Mouse (Mus musculus) CH12.LX (cell line): ENCODE results near the gene Gata2. TPM values are rescaled to one million over a fixed set of nuclear protein-coding genes. Genes with fewer than 3 reads are reported as not detected.

ENCODE experiments used
- DNase-seq: peaks from one replicate; pipeline ENCODE4 v3.0.0-alpha.2; 2013; ENCODE audit errors: extremely low read depth
- H3K27ac ChIP-seq: 2 replicates; pipeline ENCODE4 v1.5.1; 2012; ENCODE audit warnings: low read depth, mild to moderate bottlenecking, control low read depth, moderate library complexity; ENCODE audit not compliant: insufficient read depth
- H3K27me3 ChIP-seq: replicated peaks from 2 replicates; pipeline ENCODE3; 2012; ENCODE audit warnings: inconsistent platforms
- H3K36me3 ChIP-seq, 2 experiments: replicated peaks in 1 of 2; 2 replicates each; pipeline versions ENCODE3 to v1.6.1; 2012; ENCODE audit warnings: inconsistent platforms in 1 of 2, low read length in 1 of 2, mild to moderate bottlenecking in 1 of 2, mixed read lengths in 1 of 2, moderate library complexity in 1 of 2; ENCODE audit not compliant: control insufficient read depth in 1 of 2, insufficient read depth in 1 of 2
- H3K4me1 ChIP-seq, 2 experiments: 2 replicates each; pipeline ENCODE4 v1.6.1; 2012; ENCODE audit warnings: inconsistent platforms in 1 of 2, moderate library complexity in 1 of 2; ENCODE audit not compliant: insufficient read depth in 2 of 2, control insufficient read depth in 1 of 2
- H3K4me2 ChIP-seq: 2 replicates; pipeline ENCODE4 v1.6.1; 2012; ENCODE audit warnings: low read depth, mild to moderate bottlenecking, control low read depth; ENCODE audit not compliant: poor library complexity, insufficient read depth, severe bottlenecking
- H3K4me3 ChIP-seq, 3 experiments: fragments of 150-350 bp in 1 of 3; sonication (generic) in 1 of 3; replicated peaks in 1 of 3; 2 replicates each; pipeline versions ENCODE3 to v1.5.1; 2011 to 2012; ENCODE audit warnings: low read depth in 2 of 3, low read length in 2 of 3, mild to moderate bottlenecking in 2 of 3, moderate library complexity in 2 of 3, control low read depth in 1 of 3, improper control_type of control experiment in 1 of 3, inconsistent platforms in 1 of 3, mixed read lengths in 1 of 3; ENCODE audit not compliant: poor library complexity in 1 of 3
- H3K79me2 ChIP-seq: replicated peaks from 2 replicates; pipeline ENCODE4 v1.6.1; 2012; ENCODE audit warnings: mild to moderate bottlenecking, moderate library complexity; ENCODE audit not compliant: control insufficient read depth, poor library complexity, insufficient read depth, severe bottlenecking; ENCODE audit errors: extremely low read depth
- H3K9ac ChIP-seq: 2 replicates; pipeline ENCODE4 v1.6.1; 2012; ENCODE audit warnings: low read depth, mild to moderate bottlenecking, control low read depth, moderate library complexity; ENCODE audit not compliant: insufficient read depth
- H3K9me3 ChIP-seq: replicated peaks from 2 replicates; pipeline ENCODE3; 2012; ENCODE audit warnings: low read length, inconsistent platforms, mixed read lengths
- CHD1 ChIP-seq: IDR thresholded peaks from 2 replicates; pipeline ENCODE4 v1.6.1; 2012; ENCODE audit warnings: low read depth, low read length, improper control_type of control experiment, inconsistent platforms
- CHD2 ChIP-seq: IDR thresholded peaks from 2 replicates; pipeline ENCODE4 v1.6.1; 2011; ENCODE audit warnings: low read length, improper control_type of control experiment
- E2F4 ChIP-seq: IDR thresholded peaks from 2 replicates; pipeline ENCODE4 v1.6.1; 2011; ENCODE audit warnings: low read depth, low read length, improper control_type of control experiment; ENCODE audit not compliant: insufficient replicate concordance
- ELF1 ChIP-seq: IDR thresholded peaks from 2 replicates; pipeline ENCODE4 v1.6.1; 2014; ENCODE audit warnings: low read depth, mild to moderate bottlenecking, inconsistent platforms, low read length, improper control_type of control experiment
- GABPA ChIP-seq: IDR thresholded peaks from 2 replicates; pipeline ENCODE4 v1.6.1; 2012; ENCODE audit warnings: low read depth, low read length, improper control_type of control experiment, inconsistent platforms; ENCODE audit not compliant: insufficient replicate concordance
- HCFC1 ChIP-seq: IDR thresholded peaks from 2 replicates; pipeline ENCODE4 v1.6.1; 2012; ENCODE audit warnings: low read depth, mild to moderate bottlenecking, inconsistent platforms, low read length, improper control_type of control experiment
- JUN ChIP-seq: IDR thresholded peaks from 2 replicates; pipeline ENCODE4 v1.6.1; 2011; ENCODE audit warnings: low read depth, mild to moderate bottlenecking, low read length, improper control_type of control experiment, moderate library complexity; ENCODE audit not compliant: insufficient read depth
- JUND ChIP-seq: conservative IDR thresholded peaks from 2 replicates; pipeline ENCODE4 v1.6.1; 2011; ENCODE audit warnings: low read depth, low read length, improper control_type of control experiment
- KAT2A ChIP-seq: IDR thresholded peaks from 2 replicates; pipeline ENCODE4 v1.6.1; 2012; ENCODE audit warnings: low read length, improper control_type of control experiment, inconsistent platforms; ENCODE audit not compliant: insufficient replicate concordance
- MAFK ChIP-seq: IDR thresholded peaks from 2 replicates; pipeline ENCODE4 v1.6.1; 2011; ENCODE audit warnings: low read length, improper control_type of control experiment; ENCODE audit not compliant: insufficient replicate concordance
- MEF2A ChIP-seq: IDR thresholded peaks from 2 replicates; pipeline ENCODE4 v1.6.1; 2014; ENCODE audit warnings: low read depth, mild to moderate bottlenecking, inconsistent platforms, low read length, improper control_type of control experiment, borderline replicate concordance
- MXI1 ChIP-seq: IDR thresholded peaks from 2 replicates; pipeline ENCODE4 v1.6.1; 2011; ENCODE audit warnings: mild to moderate bottlenecking, low read depth, low read length, improper control_type of control experiment
- MYC ChIP-seq: IDR thresholded peaks from 2 replicates; pipeline ENCODE4 v1.6.1; 2011; ENCODE audit warnings: low read depth, mild to moderate bottlenecking, improper control_type of control experiment, low read length
- NELFE ChIP-seq: IDR thresholded peaks from 2 replicates; pipeline ENCODE4 v1.6.1; 2011; ENCODE audit warnings: low read depth, low read length, improper control_type of control experiment
- POLR2A ChIP-seq: IDR thresholded peaks from 2 replicates; pipeline ENCODE4 v1.6.1; 2011; ENCODE audit warnings: low read depth, mild to moderate bottlenecking, improper control_type of control experiment, low read length
- RAD21 ChIP-seq: IDR thresholded peaks from 2 replicates; pipeline ENCODE4 v1.6.1; 2011; ENCODE audit warnings: low read depth, mild to moderate bottlenecking, low read length, improper control_type of control experiment, moderate library complexity
- SIN3A ChIP-seq: IDR thresholded peaks from 2 replicates; pipeline ENCODE4 v1.6.1; 2012; ENCODE audit warnings: low read length, improper control_type of control experiment, inconsistent platforms
- SMC3 ChIP-seq: IDR thresholded peaks from 2 replicates; pipeline ENCODE4 v1.6.1; 2011; ENCODE audit warnings: low read depth, low read length, improper control_type of control experiment
- TBP ChIP-seq: conservative IDR thresholded peaks from 2 replicates; pipeline ENCODE4 v1.6.1; 2011; ENCODE audit warnings: low read depth, low read length, improper control_type of control experiment
- UBTF ChIP-seq: IDR thresholded peaks from 2 replicates; pipeline ENCODE4 v1.6.1; 2012; ENCODE audit warnings: low read depth, mild to moderate bottlenecking, inconsistent platforms, low read length, improper control_type of control experiment, moderate library complexity
- USF1 ChIP-seq: IDR thresholded peaks from 2 replicates; pipeline ENCODE4 v1.6.1; 2014; ENCODE audit warnings: low read depth, mild to moderate bottlenecking, inconsistent platforms, low read length, improper control_type of control experiment
- USF2 ChIP-seq: conservative IDR thresholded peaks from 2 replicates; pipeline ENCODE4 v1.6.1; 2011; ENCODE audit warnings: low read depth, low read length, improper control_type of control experiment
- ZKSCAN1 ChIP-seq: IDR thresholded peaks from 2 replicates; pipeline ENCODE4 v1.6.1; 2012; ENCODE audit warnings: low read depth, inconsistent platforms, low read length, improper control_type of control experiment, borderline replicate concordance
- ZMIZ1 ChIP-seq: IDR thresholded peaks from 2 replicates; pipeline ENCODE4 v1.6.1; 2012; ENCODE audit warnings: low read depth, mild to moderate bottlenecking, inconsistent platforms, low read length, improper control_type of control experiment
- ZNF384 ChIP-seq: IDR thresholded peaks from 2 replicates; pipeline ENCODE4 v1.6.1; 2012; ENCODE audit warnings: low read depth, low read length, improper control_type of control experiment, inconsistent platforms
- dilution Hi-C: fragments of 300-500 bp; cut with MboI; formaldehyde crosslinking; loops from 2 replicates; pipeline ENCODE4 v1.14.3; 2020; ENCODE audit warnings: low sequenced_read_pairs; ENCODE audit not compliant: extremely low pct_unique_long_range_greater_than_20kb, extremely low pct_ligation_motif_present
- in situ Hi-C: fragments of 300-500 bp; cut with MboI; formaldehyde crosslinking; loops from 3 replicates; pipeline ENCODE4 v1.14.3; 2019; ENCODE audit warnings: low sequenced_read_pairs, low pct_ligation_motif_present, low pct_unique_long_range_greater_than_20kb, mixed read lengths
- polyA plus RNA-seq: library from polyadenylated mRNA; unstranded; fragments of >175 nt; gene quantifications from 2 replicates; pipeline ENCODE4 v1.2.1, GENCODE M21; 2012; ENCODE audit warnings: low read depth; ENCODE audit not compliant: insufficient read length
- total RNA-seq, 2 experiments: library from RNA; depleted of rRNA; stranded (reverse); fragments of 300-350 nt in 1 of 2; fragments of >200 nt in 1 of 2; gene quantifications; 2 replicates each; pipeline ENCODE4 v1.2.3; 2012 to 2014

The Gata2 gene
- total and polyA plus RNA-seq, 3 experiments: not detected

DNA sequence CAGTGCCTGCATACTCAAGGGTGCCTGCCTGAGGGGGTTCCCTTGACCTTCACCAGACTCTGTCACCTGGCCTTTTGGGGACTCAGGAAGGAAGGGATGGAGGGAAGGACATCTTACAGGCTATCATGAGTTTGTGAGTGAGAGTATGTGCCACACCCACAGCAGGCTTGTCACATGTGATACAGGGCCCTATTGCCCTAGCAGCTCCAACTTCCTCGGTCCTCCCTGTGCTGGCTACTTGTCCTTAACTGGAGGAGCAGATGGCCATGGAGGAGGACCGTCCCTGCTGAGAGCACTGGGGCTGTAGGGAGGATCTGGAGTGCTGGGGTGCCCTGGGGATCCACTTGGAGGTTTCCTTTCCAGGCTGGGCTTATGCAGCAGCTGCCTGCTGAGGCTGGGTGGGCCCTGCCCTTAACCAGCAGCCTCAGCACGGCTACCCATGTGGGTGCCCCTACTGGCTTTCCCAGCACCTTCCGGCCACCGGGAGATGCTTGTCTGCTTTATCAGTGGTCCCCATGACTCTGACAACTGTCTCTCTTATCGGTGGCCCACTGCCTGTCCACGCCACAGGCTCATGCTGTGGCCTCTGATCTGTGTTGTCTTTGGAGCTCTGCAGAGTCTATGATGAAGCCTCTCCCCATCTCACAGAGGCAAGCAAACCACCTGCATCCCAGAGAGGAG lies 58.2 kb downstream of the Gata2 start:
- Histone ChIP-seq H3K79me2 (no peaks in the 10 kb centered on the region), H3K4me1 (0 out of 4 replicates have a peak, but pooled peaks cover 0 to 4% of the 10 kb centered on the region in 2 experiments), H3K36me3 (peaks cover 1 to 36% of the 10 kb centered on the region in 2 experiments), H3K27ac (no peak overlapping the region), H3K9me3 (no peaks in the 10 kb centered on the region), H3K4me3 (no peak overlapping the region), H3K27me3 (no peaks in the 10 kb centered on the region), H3K9ac (no peak overlapping the region), H3K4me2 (no peak overlapping the region)
- dilution Hi-C loops: no loop called here
- no peak for DNase-seq
- no peak for TF ChIP-seq USF1
- no peak for TF ChIP-seq ZKSCAN1
- TF ChIP-seq SIN3A: no peak
- no peak for TF ChIP-seq SMC3
- no peak for TF ChIP-seq MEF2A
- no peak for TF ChIP-seq ZMIZ1
- TF ChIP-seq NELFE: no peak
- TF ChIP-seq E2F4: no peak
- no peak for TF ChIP-seq ZNF384
- no peak for TF ChIP-seq CHD1
- TF ChIP-seq USF2: no peak
- no peak for TF ChIP-seq HCFC1
- in situ Hi-C loops: no loop called here

DNA sequence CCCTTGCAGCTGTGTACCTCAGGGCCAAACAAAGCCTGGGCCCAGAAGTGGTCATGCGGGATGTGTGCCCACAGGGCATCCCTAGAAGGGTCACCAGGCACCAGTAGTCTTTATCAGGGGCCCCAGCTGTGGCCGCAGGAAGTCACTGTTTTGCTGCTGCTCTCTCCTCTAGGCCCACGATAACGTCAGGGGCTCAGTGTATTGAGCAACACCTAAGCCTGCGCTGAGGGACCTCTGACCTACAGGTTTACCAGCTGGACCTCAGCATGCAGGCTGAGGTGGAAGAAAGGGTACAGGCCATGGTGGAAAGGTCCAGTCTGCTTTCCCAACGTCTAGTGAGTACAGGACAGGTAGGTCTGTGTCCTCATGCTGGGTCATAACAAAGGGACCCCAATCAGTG lies 60.4 kb downstream of the Gata2 start:
- DNase-seq: no peak
- H3K27me3 ChIP-seq: no peaks in the 10 kb centered on the region
- H3K4me3 ChIP-seq: no peak overlapping the region
- H3K79me2 ChIP-seq: no peaks in the 10 kb centered on the region
- no peak for TF ChIP-seq SIN3A
- H3K4me1 ChIP-seq: 0 out of 4 replicates have a peak, but pooled peaks cover 0 to 4% of the 10 kb centered on the region in 2 experiments
- no peak overlapping the region for H3K4me2 ChIP-seq
- H3K27ac ChIP-seq: no peak overlapping the region
- H3K9ac ChIP-seq: no peak overlapping the region
- dilution Hi-C loops (no loop called here), in situ Hi-C loops (no loop called here)
- H3K36me3 ChIP-seq: peaks cover 10 to 52% of the 10 kb centered on the region in 2 experiments
- H3K9me3 ChIP-seq: no peaks in the 10 kb centered on the region

DNA sequence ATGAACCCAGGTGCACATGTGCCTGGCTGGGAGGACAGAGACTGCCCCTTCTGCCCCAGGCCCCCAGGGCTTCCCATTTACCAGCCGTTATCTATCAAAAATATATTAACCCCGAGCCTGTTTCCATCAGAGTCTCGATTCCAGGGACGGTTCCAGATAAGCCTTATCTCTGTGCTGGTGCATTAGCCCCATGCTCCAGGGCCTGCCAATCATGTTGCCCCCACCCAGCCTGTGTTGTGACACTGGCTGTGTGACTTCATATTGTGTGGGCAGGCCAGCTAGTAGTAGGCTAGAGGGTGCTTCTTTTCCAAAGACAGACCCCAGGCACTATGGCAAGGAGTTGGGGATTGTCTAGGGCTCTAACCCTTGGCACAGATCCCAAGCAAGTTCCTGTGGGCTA lies 61.7 kb downstream of the Gata2 start:
- Histone ChIP-seq H3K9me3 (no peaks in the 10 kb centered on the region), H3K4me3 (no peak overlapping the region), H3K27me3 (no peaks in the 10 kb centered on the region), H3K79me2 (no peaks in the 10 kb centered on the region), H3K27ac (no peak overlapping the region), H3K36me3 (peaks cover 15 to 65% of the 10 kb centered on the region in 2 experiments), H3K4me1 (no peaks in the 10 kb centered on the region), H3K4me2 (no peak overlapping the region), H3K9ac (no peak overlapping the region)
- in situ Hi-C loops: no loop called here
- dilution Hi-C loops: no loop called here
- TF ChIP-seq SIN3A (no peak), CHD2 (no peak), RAD21 (no peak), TBP (no peak), MYC (no peak), GABPA (no peak), MXI1 (no peak), KAT2A (no peak), MAFK (no peak), JUN (no peak), ELF1 (no peak), POLR2A (no peak), USF2 (no peak), ZMIZ1 (no peak), JUND (no peak), UBTF (no peak)
- no peak for DNase-seq
